ENCODE assay signal across 9 mouse cellular contexts in genomic region chr9:57901197-57901596, GRCm38 (mm10). TPM values are rescaled to one million over a fixed set of nuclear protein-coding genes. Genes with fewer than 3 reads are reported as not detected.
DNase-seq lines count a peak whose midpoint lies in the region; TF ChIP-seq lines count a peak whose summit lies in the region.
"Had no signal": no experiment of that assay in that cellular context is flagged by ENCODE, and none has a peak within 500 bp of the region (broad histone marks: within the 10 kb centered on the region; RNA-seq: fewer than 3 reads in every experiment).

No protein-coding gene starts in this region.

- peak; percentile 30 to 33 for DNase-seq in layer of hippocampus, postnatal 10 days (ENCODE audit: low spot score in 2 of 2)
- no peak for DNase-seq in layer of hippocampus, adult 9-10 months (ENCODE audit: low spot score)
- DNase-seq in brain, embryonic 18.5 days (ENCODE audit: low read depth, low spot score), result peak; percentile 28
- DNase-seq in hindbrain, embryonic 10.5 days (ENCODE audit: low spot score), result peak; percentile 15
- DNase-seq in cerebellum, adult 9-10 months, result no peak
- DNase-seq in urinary bladder, postnatal 10 days (ENCODE audit: low spot score), result no peak
- no peak for DNase-seq in adrenal gland, adult 2 months
- DNase-seq: lung, adult 2 months had no signal

- no peaks in the 10 kb centered on the region for H3K9me3 ChIP-seq in hindbrain, embryonic 10.5 days

- 22% methylated on average over 9 of the region's 9 CpGs for WGBS in hindbrain, embryonic 10.5 days

- no peak for TF ChIP-seq POLR2A in myocyte (IDR thresholded peaks at IDR 0.05; ENCODE audit: insufficient read length, low read depth)

- peak overlapping the region; percentile 3; the same call in 1 of the 2 replicates for H3K4me3 ChIP-seq in hindbrain, embryonic 10.5 days
- no peak overlapping the region for H3K4me3 ChIP-seq in myocyte

- peak overlapping the region; percentile 64 for H3K27ac ChIP-seq in hindbrain, embryonic 10.5 days

- peaks cover 25% of the 10 kb centered on the region for H3K4me1 ChIP-seq in hindbrain, embryonic 10.5 days (replicated peaks)

- no peaks in the 10 kb centered on the region for H3K36me3 ChIP-seq in hindbrain, embryonic 10.5 days
- no peaks in the 10 kb centered on the region for H3K36me3 ChIP-seq in myocyte (ENCODE audit: control insufficient read depth, insufficient read depth)

- H3ac ChIP-seq in myocyte (ENCODE audit: control insufficient read depth, insufficient read length), result no peak overlapping the region

- H3K4me2 ChIP-seq in myocyte (ENCODE audit: low read depth), result peak overlapping the region; percentile 40

- no peaks in the 10 kb centered on the region for H3K27me3 ChIP-seq in hindbrain, embryonic 10.5 days (ENCODE audit: insufficient read depth, poor library complexity, severe bottlenecking)
- H3K27me3 ChIP-seq in myocyte (ENCODE audit: control insufficient read depth, insufficient read depth, insufficient read length), result no peaks in the 10 kb centered on the region

- no peaks in the 10 kb centered on the region for H3K79me2 ChIP-seq in myocyte (ENCODE audit: control insufficient read depth, insufficient read depth)

TF ChIP-seq in myocyte, 11 proteins besides CTCF, POLR2A, EP300 and RAD21:
- TF ChIP-seq USF1 (IDR thresholded peaks at IDR 0.05; ENCODE audit: low read depth) (no peak), TCF12 (IDR thresholded peaks at IDR 0.05; ENCODE audit: insufficient read depth, poor library complexity, severe bottlenecking) (no peak), POLR2AphosphoS2 (IDR thresholded peaks at IDR 0.05; ENCODE audit: insufficient read length, low read depth) (no peak), MYOD1 (IDR thresholded peaks at IDR 0.05; ENCODE audit: control insufficient read depth in 1 of 3, insufficient read length in 2 of 3, low read depth in 2 of 3) (no peak)

RNA-seq across cellular contexts. Expression of gene Ubl7, which starts 9.6 kb away (rescaled TPM):
- total RNA-seq in layer of hippocampus, postnatal 10 days (2021), result 10 to 100 TPM; 95.3 to 98.4 TPM
- 118 and 143 TPM in 2 replicates for polyA plus RNA-seq in hindbrain, embryonic 10.5 days (2016; fragmentation: Nextera tagmentation; extraction: Ambion mirVana)
- polyA plus RNA-seq in myocyte (2012; fragmentation: generic; extraction: Trizol), result 62.0 TPM
- total RNA-seq in adrenal gland, adult 2 months (2021), result 10 to 100 TPM; 73.9 to 81.5 TPM
- 273 and 305 TPM in 2 replicates for polyA plus RNA-seq in adrenal gland, adult 2 months (2012; rRNA removed)

RNA-seq across cellular contexts. Expression of gene Sema7a, which starts 38.7 kb away (rescaled TPM):
- 100 to 1,000 TPM; 100 to 104 TPM for total RNA-seq in layer of hippocampus, postnatal 10 days (2021)
- 0.71 and 1.6 TPM in 2 replicates for polyA plus RNA-seq in hindbrain, embryonic 10.5 days (2016; fragmentation: Nextera tagmentation; extraction: Ambion mirVana)
- 27.4 TPM for polyA plus RNA-seq in myocyte (2012; fragmentation: generic; extraction: Trizol)
- 10 to 100 TPM in 1 of 2 experiments, 1 to 10 TPM in 1; 8.2 to 17.0 TPM for total RNA-seq in adrenal gland, adult 2 months (2021)
- 54.9 and 59.4 TPM in 2 replicates for polyA plus RNA-seq in adrenal gland, adult 2 months (2012; rRNA removed)

Comparison
In these comparisons a context has a peak if more than half of its experiments do, and no peak if none do; other contexts are left out.
1. DNase-seq: peak in layer of hippocampus, postnatal 10 days (2 of 2), brain, embryonic 18.5 days (single experiment) and hindbrain, embryonic 10.5 days (single experiment); none in layer of hippocampus, adult 9-10 months (single experiment), cerebellum, adult 9-10 months (single experiment), urinary bladder, postnatal 10 days (single experiment) and adrenal gland, adult 2 months (single experiment).
2. RNA of gene Sema7a, which starts 38.7 kb away (polyA plus RNA-seq): 54.9 to 59.4 TPM in adrenal gland, adult 2 months and 27.4 TPM in myocyte (single experiment); 0.71 to 1.6 TPM in hindbrain, embryonic 10.5 days; every median in the first group is over 10 times any median in the second.